Mouse (Mus musculus): ENCODE data around the gene Cenpt.

DNA sequence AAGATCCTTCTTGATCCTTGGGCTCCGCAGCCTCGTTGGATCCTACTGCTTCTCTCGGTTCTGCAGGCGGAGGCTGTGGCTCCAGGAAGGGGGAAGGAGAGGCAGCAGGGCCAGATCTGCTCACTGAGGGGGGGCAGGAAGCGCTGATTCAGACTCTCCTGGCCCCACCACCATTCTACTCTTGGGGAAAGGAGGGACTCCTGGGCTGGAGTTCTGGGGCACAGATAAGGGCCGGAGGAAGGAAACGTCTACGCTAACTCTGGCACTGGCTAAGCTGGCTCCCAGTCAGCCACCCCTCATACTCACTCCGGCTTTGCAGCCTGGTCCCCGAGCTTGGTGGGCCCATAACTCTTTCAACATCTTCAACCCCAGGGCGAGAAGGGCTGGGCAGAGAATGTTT, 6.4 kb downstream of the Cenpt start:
- TF ChIP-seq POLR2A (IDR thresholded peaks at IDR 0.05; ENCODE audit: low read depth, low read length) (no peak), CTCF (conservative IDR thresholded peaks at IDR 0.05; ENCODE audit: insufficient read depth, insufficient read length, low read depth, low read length) (no peak)

Data from kidney, adult 2 months (tissue).